Mouse (Mus musculus) megakaryocyte, embryonic 14.5 days (primary cell): ENCODE measurements around the gene Sdhd.

ENCODE experiments used
- FLI1 ChIP-seq: IDR thresholded peaks from 2 replicates; pipeline ENCODE4 v1.6.1; 2012; ENCODE audit warnings: low read length, inconsistent platforms, mixed read lengths
- GATA1 ChIP-seq: IDR thresholded peaks from 3 replicates; pipeline ENCODE4 v1.6.1; 2012; ENCODE audit warnings: mixed read lengths, low read length, inconsistent platforms, borderline replicate concordance

DNA sequence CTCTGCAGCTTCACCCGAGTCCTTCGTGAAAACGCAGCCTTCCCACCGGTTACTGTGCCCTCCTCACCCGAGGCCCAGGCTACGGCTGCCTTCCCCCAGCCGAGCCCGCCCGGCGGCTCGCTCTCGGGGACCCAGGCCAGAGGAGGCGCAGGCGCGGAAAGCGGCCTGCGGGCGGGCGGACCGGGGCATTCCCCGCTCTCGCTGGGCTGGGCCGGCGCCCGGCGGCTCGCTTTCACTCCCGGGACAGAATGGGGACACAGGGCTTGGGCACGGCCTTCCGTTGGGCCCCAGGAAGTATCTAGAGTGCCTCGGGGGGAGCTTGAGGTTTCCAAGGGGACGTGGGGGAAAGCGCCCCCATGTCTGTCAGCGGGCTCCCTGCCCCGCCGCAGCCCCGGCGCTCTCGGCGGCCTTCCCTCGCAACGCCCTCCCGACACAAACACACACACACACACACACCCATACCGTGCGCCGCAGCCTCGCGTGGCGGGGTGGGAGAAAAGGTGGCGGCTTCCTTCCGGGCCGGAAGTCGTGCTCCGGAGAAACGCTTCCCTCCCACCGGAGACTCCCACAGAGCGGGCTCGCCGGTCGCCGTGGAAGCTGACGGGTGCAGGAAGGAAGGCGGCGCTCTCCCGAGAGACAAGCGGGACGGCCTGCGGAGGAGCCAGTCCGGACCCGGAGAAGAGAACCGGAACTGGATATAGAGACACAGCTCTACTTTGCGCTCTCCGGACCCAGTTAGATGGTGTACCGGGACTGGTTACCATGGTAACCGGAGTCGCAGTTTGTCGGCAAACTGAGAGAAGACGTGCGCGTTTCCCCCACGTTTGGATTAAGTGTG is 13.4 kb upstream of the Sdhd start, which contains the start of the genes Pih1d2 and Nkapd1:
- peak; percentile 83 for TF ChIP-seq FLI1
- TF ChIP-seq GATA1: no peak
